In the genomic region with DNA sequence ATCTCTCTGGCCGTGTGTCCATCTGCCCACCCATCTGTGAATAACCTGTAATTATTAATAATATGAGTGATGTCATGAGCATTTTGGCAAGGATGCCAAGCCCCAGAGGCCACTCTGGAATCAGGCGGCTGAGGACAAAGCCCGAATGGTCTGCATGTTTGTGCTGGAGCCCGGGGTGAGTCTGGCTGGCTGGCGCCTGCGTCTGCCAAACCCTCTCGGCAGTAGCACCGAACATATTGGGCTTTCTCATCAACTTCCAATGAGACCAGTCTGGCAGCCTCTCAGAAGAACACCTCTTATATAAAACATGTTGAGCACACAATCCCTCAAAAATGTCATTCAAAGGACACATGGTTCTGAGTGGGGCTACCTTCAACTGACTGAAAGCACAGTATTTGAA, we compare ENCODE assay signal across 8 mouse cellular contexts.
DNase-seq lines count a peak whose midpoint lies in the region; ATAC-seq and TF ChIP-seq lines count a peak whose summit lies in the region.

No protein-coding gene starts in this region.

- peak; percentile 88 for DNase-seq in brain, embryonic 14.5 days (ENCODE audit: low read depth)
- DNase-seq in cerebellum, adult 11-12 months: peak; percentile 88
- DNase-seq in gastrocnemius, adult 18-20 months (ENCODE audit: low spot score): peak; percentile 27
- peak; percentile 33 to 69 for DNase-seq in layer of hippocampus, postnatal 14 days (ENCODE audit: low spot score in 2 of 2)
- DNase-seq in natural killer cell, adult 2 months (ENCODE audit: low spot score in 2 of 2): no peak
- DNase-seq in urinary bladder, postnatal 25 days (ENCODE audit: low spot score): no peak
- DNase-seq in kidney, adult 9 months: no peak

- no peak for TF ChIP-seq POLR2A in brain, embryonic 14.5 days (IDR thresholded peaks at IDR 0.05; ENCODE audit: borderline replicate concordance, extremely low read depth, insufficient read depth, insufficient read length, poor library complexity, severe bottlenecking)

- no peak for TF ChIP-seq CTCF in brain, embryonic 14.5 days (IDR thresholded peaks at IDR 0.05; ENCODE audit: borderline replicate concordance, extremely low read depth, insufficient read depth, insufficient read length)

- no peak for ATAC-seq in inflammation-experienced regulatory T-cells, adult 6 months

Comparison
In these comparisons a context has a peak if more than half of its experiments do, and no peak if none do; other contexts are left out.
1. DNase-seq: peak in brain, embryonic 14.5 days (single experiment), cerebellum, adult 11-12 months (single experiment), gastrocnemius, adult 18-20 months (single experiment) and layer of hippocampus, postnatal 14 days (2 of 2); none in natural killer cell, adult 2 months (0 of 2), urinary bladder, postnatal 25 days (single experiment) and kidney, adult 9 months (single experiment).